Mouse (Mus musculus) adrenal gland, adult 18-20 months (tissue): ENCODE results near the gene Abhd14b. TPM values are rescaled to one million over a fixed set of nuclear protein-coding genes. Genes with fewer than 3 reads are reported as not detected.
"Not testable (repeated sequence)": the region's sequence is repeated elsewhere in the genome, so short reads cannot be mapped to it uniquely, and the experiment has no call there.

Experiments used
- DNase-seq, 2 experiments: peaks; one replicate each; pipeline ENCODE4 v3.0.0; 2021 to 2022; ENCODE audit warnings: low spot score in 2 of 2
- total RNA-seq, 2 experiments: library from RNA; stranded (reverse); gene quantifications; 1 replicate in 1 of 2; 2 replicates in 1 of 2; pipeline ENCODE4 v1.2.3; 2021

Gene Abhd14b
- total RNA-seq, 2 experiments from 2014 or later, result 29.6 to 43.4 TPM

- DNase-seq, result peak in 1 of 2 experiments; percentile 26
Measured at GRCm38 (mm10) chr9:106475046-106475445, 27.8 kb downstream of the Abhd14b start.

GRCm38 (mm10) chr9:106475663-106476001, 28.4 kb downstream of the Abhd14b start, which contains the start of gene Rrp9:
Rrp9 (plus strand) TSS chr9:106475963.
- no peak for DNase-seq

GRCm38 (mm10) chr9:106476002-106476923, 29.0 kb downstream of the Abhd14b start:
- peak; percentile 60 to 62 for DNase-seq

GRCm38 (mm10) chr9:106476924-106477484, 29.7 kb downstream of the Abhd14b start, which contains the start of gene Parp3:
Parp3 (minus strand) TSS chr9:106476949.
- DNase-seq, result peak; percentile 94 to 97

- DNase-seq, result peak in 1 of 2 experiments; percentile 12
Measured at GRCm38 (mm10) chr9:106477649-106478048, 30.4 kb downstream of the Abhd14b start.

- DNase-seq, result no peak
Measured at GRCm38 (mm10) chr9:106478101-106478500, 30.8 kb downstream of the Abhd14b start.

- no peak for DNase-seq
Measured at GRCm38 (mm10) chr9:106480541-106480940, 33.3 kb downstream of the Abhd14b start.

- no peak for DNase-seq
Measured at GRCm38 (mm10) chr9:106481075-106481474, 33.8 kb downstream of the Abhd14b start.

GRCm38 (mm10) chr9:106481676-106482075, 34.4 kb downstream of the Abhd14b start:
- no peak for DNase-seq

- DNase-seq, result no peak
Measured at GRCm38 (mm10) chr9:106482578-106483115, 35.4 kb downstream of the Abhd14b start.

- no peak for DNase-seq
Measured at GRCm38 (mm10) chr9:106483136-106483535, 35.9 kb downstream of the Abhd14b start.

GRCm38 (mm10) chr9:106483606-106484005, 36.3 kb downstream of the Abhd14b start:
- DNase-seq, result no peak

GRCm38 (mm10) chr9:106485076-106485475, 37.8 kb downstream of the Abhd14b start:
- no peak for DNase-seq

- DNase-seq, result not testable (repeated sequence)
Measured at GRCm38 (mm10) chr9:106487602-106488001, 40.3 kb downstream of the Abhd14b start.

- no peak for DNase-seq
Measured at GRCm38 (mm10) chr9:106499667-106500066, 52.4 kb downstream of the Abhd14b start, which contains the start of gene Iqcf1. Iqcf1 (plus strand) TSS chr9:106499967.

- DNase-seq, result no peak
Measured at GRCm38 (mm10) chr9:106501846-106502245, 54.6 kb downstream of the Abhd14b start.

Other genes starting within 250 kb of the Abhd14b start
- 100 to 1,000 TPM; 105 to 110 TPM for gene Ppm1m, start 247.7 kb upstream of the Abhd14b start, total RNA-seq
- gene Twf2, start 244.4 kb upstream of the Abhd14b start, total RNA-seq, result 10 to 100 TPM; 41.1 to 78.7 TPM
- gene Tlr9, start 224.9 kb upstream of the Abhd14b start, total RNA-seq, result under 1 TPM; 0.63 to 0.83 TPM
- gene Alas1, start 198.8 kb upstream of the Abhd14b start, total RNA-seq, result 1,000 to 10,000 TPM; 1,196 to 1,991 TPM
- 1 to 10 TPM; 3.2 to 4.3 TPM for gene Poc1a, start 166.4 kb upstream of the Abhd14b start, total RNA-seq
- 10 to 100 TPM; 11.8 to 22.2 TPM for gene Dusp7, start 78.8 kb upstream of the Abhd14b start, total RNA-seq
- 100 to 1,000 TPM; 339 to 377 TPM for gene Rpl29, start 18.0 kb upstream of the Abhd14b start, total RNA-seq
- gene Acy1, start 9.1 kb upstream of the Abhd14b start, total RNA-seq, result 10 to 100 TPM; 13.9 to 14.9 TPM
- 10 to 100 TPM; 18.3 to 21.3 TPM for gene Abhd14a, start 219 bp downstream of the Abhd14b start, total RNA-seq
- 10 to 100 TPM; 22.4 to 28.0 TPM for gene Pcbp4, start 5.8 kb downstream of the Abhd14b start, total RNA-seq
- under 1 TPM; 0.20 to 0.29 TPM for gene Gpr62, start 18.5 kb downstream of the Abhd14b start, total RNA-seq
- 10 to 100 TPM; 32.7 to 47.8 TPM for gene Rrp9, start 28.5 kb downstream of the Abhd14b start, total RNA-seq
- gene Parp3, start 29.5 kb downstream of the Abhd14b start, total RNA-seq, result 10 to 100 TPM; 35.9 to 63.4 TPM
- gene Iqcf1, start 52.5 kb downstream of the Abhd14b start, total RNA-seq, result not detected
- not detected for gene Iqcf5, start 67.1 kb downstream of the Abhd14b start, total RNA-seq
- not detected for gene Iqcf3, start 114.2 kb downstream of the Abhd14b start, total RNA-seq
- not detected for gene Iqcf4, start 123.5 kb downstream of the Abhd14b start, total RNA-seq
- not detected for gene Iqcf6, start 179.1 kb downstream of the Abhd14b start, total RNA-seq
- not detected for gene Grm2, start 208.6 kb downstream of the Abhd14b start, total RNA-seq
- 100 to 1,000 TPM in 1 of 2 experiments, 10 to 100 TPM in 1; 93.5 to 136 TPM for gene Tex264, start 238.5 kb downstream of the Abhd14b start, total RNA-seq